ENCODE assay signal across 9 mouse cellular contexts in genomic region chr13:71956481-71956880, GRCm38 (mm10). TPM values are rescaled to one million over a fixed set of nuclear protein-coding genes. Genes with fewer than 3 reads are reported as not detected.
DNase-seq lines count a peak whose midpoint lies in the region; ATAC-seq lines count a peak whose summit lies in the region.
"Had no signal": no experiment of that assay in that cellular context is flagged by ENCODE, and none has a peak within 500 bp of the region (broad histone marks: within the 10 kb centered on the region; RNA-seq: fewer than 3 reads in every experiment).

No protein-coding gene starts in this region.

- no peaks in the 10 kb centered on the region for H3K4me1 ChIP-seq in kidney, embryonic 16.5 days (ENCODE audit: insufficient read depth, low read length)

- no peak overlapping the region for H3K27ac ChIP-seq in kidney, embryonic 16.5 days (ENCODE audit: low read length)
- H3K27ac ChIP-seq: embryonic facial prominence, embryonic 15.5 days had no signal

- no peak overlapping the region for H3K4me3 ChIP-seq in kidney, embryonic 16.5 days (ENCODE audit: low read length)

- ATAC-seq in kidney, embryonic 16.5 days (ENCODE audit: low FRiP score, low TSS enrichment) = 0 out of 2 replicates have a peak, but pooled peaks have one; percentile 43

- peaks cover 99% of the 10 kb centered on the region for H3K27me3 ChIP-seq in kidney, embryonic 16.5 days (ENCODE audit: insufficient read depth, low read length)

- no peaks in the 10 kb centered on the region for H3K36me3 ChIP-seq in kidney, embryonic 16.5 days (ENCODE audit: insufficient read depth, low read length)
- H3K36me3 ChIP-seq: embryonic facial prominence, embryonic 15.5 days had no signal

- H3K9me3 ChIP-seq in kidney, embryonic 16.5 days (ENCODE audit: low read length) = no peaks in the 10 kb centered on the region
- H3K9me3 ChIP-seq: embryonic facial prominence, embryonic 15.5 days had no signal

- H3K9ac ChIP-seq in kidney, embryonic 16.5 days (replicated peaks; ENCODE audit: low read length) = no peak overlapping the region
- H3K9ac ChIP-seq: embryonic facial prominence, embryonic 15.5 days had no signal

- DNase-seq in adrenal gland, postnatal 10 days = peak; percentile 14
- DNase-seq in adrenal gland, adult 18-20 months (ENCODE audit: low spot score in 2 of 2) = no peak
- peak; percentile 3 for DNase-seq in thymus, postnatal 0 days (ENCODE audit: low spot score)
- no peak for DNase-seq in thymus, postnatal 36 days
- peak; percentile 69 for DNase-seq in mesoderm, embryonic 11.5 days (ENCODE audit: low read depth, low spot score)
- DNase-seq in left cerebral cortex, adult 11 months (ENCODE audit: low spot score) = no peak
- DNase-seq in cerebellum, adult 9-11 months = no peak

- WGBS in kidney, embryonic 16.5 days = 0% methylated on average over 9 of the region's 9 CpGs

- peak overlapping the region; percentile 21; the same call in 1 of the 2 replicates for H3K4me2 ChIP-seq in kidney, embryonic 16.5 days (replicated peaks; ENCODE audit: low read depth, low read length)

RNA-seq across cellular contexts. Expression of gene Irx1, which starts 7.0 kb away (rescaled TPM):
- under 1 TPM in 1 of 2 experiments, not detected in 1; 0.18 TPM for total RNA-seq in adrenal gland, postnatal 10 days (2021)
- total RNA-seq in adrenal gland, adult 18-20 months (2021) = not detected
- 0.05 TPM in 2 replicates for polyA plus RNA-seq in thymus, postnatal 0 days (2015; fragmentation: Nextera tagmentation; extraction: Ambion mirVana)
- 2.0 and 3.5 TPM in 2 replicates for polyA plus RNA-seq in kidney, embryonic 16.5 days (2015; fragmentation: Nextera tagmentation; extraction: Ambion mirVana)

Comparison
In these comparisons a context has a peak if more than half of its experiments do, and no peak if none do; other contexts are left out.
1. DNase-seq: peak in adrenal gland, postnatal 10 days (single experiment), thymus, postnatal 0 days (single experiment) and mesoderm, embryonic 11.5 days (single experiment); none in adrenal gland, adult 18-20 months (0 of 2), thymus, postnatal 36 days (0 of 2), left cerebral cortex, adult 11 months (single experiment) and cerebellum, adult 9-11 months (single experiment).